Mouse (Mus musculus): ENCODE measurements around the gene Gm1043. TPM values are rescaled to one million over a fixed set of nuclear protein-coding genes. Genes with fewer than 3 reads are reported as not detected.

Gm1043 gene
- polyA plus RNA-seq, 1 experiment, result 3.0 TPM

- TF ChIP-seq CTCF (IDR thresholded peaks at IDR 0.05; ENCODE audit: extremely low read depth, insufficient read depth, insufficient read length, insufficient replicate concordance) (no peak), POLR2A (IDR thresholded peaks at IDR 0.05; ENCODE audit: low read depth, low read length) (no peak)
- DNase-seq (ENCODE audit: low read depth in 1 of 2, low spot score in 2 of 2), result no peak
- peaks cover 27% of the 10 kb centered on the region for H3K36me3 ChIP-seq (ENCODE audit: control insufficient read depth, insufficient read depth, low read length)
- 87% methylated on average over 23 of the region's 23 CpGs for WGBS
- H3K4me3 ChIP-seq (ENCODE audit: extremely low read depth, insufficient read depth, insufficient read length), result no peak overlapping the region
- H3K4me1 ChIP-seq (ENCODE audit: control insufficient read depth, insufficient read depth, insufficient read length), result no peaks in the 10 kb centered on the region; the same call in 1 of the 2 replicates
- no peak overlapping the region for H3K27ac ChIP-seq (ENCODE audit: insufficient read depth, low read length)
- H3K27me3 ChIP-seq (ENCODE audit: control insufficient read depth, insufficient read depth, low read length), result no peaks in the 10 kb centered on the region
Observed at GRCm38 (mm10) chr5:37105531-37106456, 20.6 kb downstream of the Gm1043 start.

- Histone ChIP-seq H3K27me3 (ENCODE audit: control insufficient read depth, insufficient read depth, low read length) (no peaks in the 10 kb centered on the region), H3K4me3 (ENCODE audit: extremely low read depth, insufficient read depth, insufficient read length) (no peak overlapping the region), H3K4me1 (ENCODE audit: control insufficient read depth, insufficient read depth, insufficient read length) (no peaks in the 10 kb centered on the region; the same call in 1 of the 2 replicates), H3K27ac (ENCODE audit: insufficient read depth, low read length) (no peak overlapping the region), H3K36me3 (ENCODE audit: control insufficient read depth, insufficient read depth, low read length) (peaks cover 23% of the 10 kb centered on the region)
- no peak for DNase-seq (ENCODE audit: low read depth in 1 of 2, low spot score in 2 of 2)
- 91% methylated on average over 5 of the region's 5 CpGs for WGBS
- no peak for TF ChIP-seq POLR2A (IDR thresholded peaks at IDR 0.05; ENCODE audit: low read depth, low read length)
- TF ChIP-seq CTCF (IDR thresholded peaks at IDR 0.05; ENCODE audit: extremely low read depth, insufficient read depth, insufficient read length, insufficient replicate concordance), result no peak
Observed at GRCm38 (mm10) chr5:37107111-37107510, 21.9 kb downstream of the Gm1043 start.

GRCm38 (mm10) chr5:37107611-37108010, 22.4 kb downstream of the Gm1043 start:
- Histone ChIP-seq H3K4me1 (ENCODE audit: control insufficient read depth, insufficient read depth, insufficient read length) (no peaks in the 10 kb centered on the region; the same call in 1 of the 2 replicates), H3K27me3 (ENCODE audit: control insufficient read depth, insufficient read depth, low read length) (no peaks in the 10 kb centered on the region), H3K27ac (ENCODE audit: insufficient read depth, low read length) (no peak overlapping the region), H3K36me3 (ENCODE audit: control insufficient read depth, insufficient read depth, low read length) (peaks cover 23% of the 10 kb centered on the region), H3K4me3 (ENCODE audit: extremely low read depth, insufficient read depth, insufficient read length) (no peak overlapping the region)
- no peak for DNase-seq (ENCODE audit: low read depth in 1 of 2, low spot score in 2 of 2)
- TF ChIP-seq CTCF (IDR thresholded peaks at IDR 0.05; ENCODE audit: extremely low read depth, insufficient read depth, insufficient read length, insufficient replicate concordance), result no peak
- TF ChIP-seq POLR2A (IDR thresholded peaks at IDR 0.05; ENCODE audit: low read depth, low read length), result no peak
- 50% methylated on average over 6 of the region's 6 CpGs for WGBS

- Histone ChIP-seq H3K27ac (ENCODE audit: insufficient read depth, low read length) (no peak overlapping the region), H3K36me3 (ENCODE audit: control insufficient read depth, insufficient read depth, low read length) (peaks cover 21% of the 10 kb centered on the region), H3K4me3 (ENCODE audit: extremely low read depth, insufficient read depth, insufficient read length) (no peak overlapping the region), H3K27me3 (ENCODE audit: control insufficient read depth, insufficient read depth, low read length) (no peaks in the 10 kb centered on the region), H3K4me1 (ENCODE audit: control insufficient read depth, insufficient read depth, insufficient read length) (no peaks in the 10 kb centered on the region; the same call in 1 of the 2 replicates)
- peak; percentile 91; the same call in 1 of the 2 replicates for TF ChIP-seq CTCF (IDR thresholded peaks at IDR 0.05; ENCODE audit: extremely low read depth, insufficient read depth, insufficient read length, insufficient replicate concordance)
- no peak for TF ChIP-seq POLR2A (IDR thresholded peaks at IDR 0.05; ENCODE audit: low read depth, low read length)
- 27% methylated on average over 6 of the region's 6 CpGs for WGBS
- DNase-seq (ENCODE audit: low read depth in 1 of 2, low spot score in 2 of 2), result peak; percentile 62 to 79
Observed at GRCm38 (mm10) chr5:37109280-37109849, 24.2 kb downstream of the Gm1043 start.

- 86% methylated on average over 7 of the region's 7 CpGs for WGBS
- no peak overlapping the region for H3K27ac ChIP-seq (ENCODE audit: insufficient read depth, low read length)
Observed at GRCm38 (mm10) chr5:37112389-37112788, 27.2 kb downstream of the Gm1043 start.

GRCm38 (mm10) chr5:37117126-37117525, 32.0 kb downstream of the Gm1043 start:
- Histone ChIP-seq H3K27ac (ENCODE audit: insufficient read depth, low read length) (no peak overlapping the region), H3K27me3 (ENCODE audit: control insufficient read depth, insufficient read depth, low read length) (no peaks in the 10 kb centered on the region), H3K4me3 (ENCODE audit: extremely low read depth, insufficient read depth, insufficient read length) (no peak overlapping the region), H3K36me3 (ENCODE audit: control insufficient read depth, insufficient read depth, low read length) (peaks cover 7% of the 10 kb centered on the region), H3K4me1 (ENCODE audit: control insufficient read depth, insufficient read depth, insufficient read length) (no peaks in the 10 kb centered on the region)
- no peak for DNase-seq (ENCODE audit: low read depth in 1 of 2, low spot score in 2 of 2)
- TF ChIP-seq POLR2A (IDR thresholded peaks at IDR 0.05; ENCODE audit: low read depth, low read length) (no peak), CTCF (IDR thresholded peaks at IDR 0.05; ENCODE audit: extremely low read depth, insufficient read depth, insufficient read length, insufficient replicate concordance) (no peak)
- 87% methylated on average over 9 of the region's 9 CpGs for WGBS

More at GRCm38 (mm10) chr5:37112389-37112788, 27.2 kb downstream of the Gm1043 start:
- Histone ChIP-seq H3K4me3 (ENCODE audit: extremely low read depth, insufficient read depth, insufficient read length) (no peak overlapping the region), H3K36me3 (ENCODE audit: control insufficient read depth, insufficient read depth, low read length) (peaks cover 8% of the 10 kb centered on the region), H3K4me1 (ENCODE audit: control insufficient read depth, insufficient read depth, insufficient read length) (no peaks in the 10 kb centered on the region; the same call in 1 of the 2 replicates), H3K27me3 (ENCODE audit: control insufficient read depth, insufficient read depth, low read length) (no peaks in the 10 kb centered on the region)
- no peak for TF ChIP-seq CTCF (IDR thresholded peaks at IDR 0.05; ENCODE audit: extremely low read depth, insufficient read depth, insufficient read length, insufficient replicate concordance)
- TF ChIP-seq POLR2A (IDR thresholded peaks at IDR 0.05; ENCODE audit: low read depth, low read length), result no peak
- DNase-seq (ENCODE audit: low read depth in 1 of 2, low spot score in 2 of 2), result no peak
